Mouse (Mus musculus): ENCODE data around the gene Olfr385. TPM values are rescaled to one million over a fixed set of nuclear protein-coding genes. Genes with fewer than 3 reads are reported as not detected.
"Not testable (repeated sequence)": the region's sequence is repeated elsewhere in the genome, so short reads cannot be mapped to it uniquely, and the experiment has no call there.

Gene Olfr385
- not detected in 2 replicates for polyA plus RNA-seq (2015; fragmentation: Nextera tagmentation; extraction: Ambion mirVana)

DNA sequence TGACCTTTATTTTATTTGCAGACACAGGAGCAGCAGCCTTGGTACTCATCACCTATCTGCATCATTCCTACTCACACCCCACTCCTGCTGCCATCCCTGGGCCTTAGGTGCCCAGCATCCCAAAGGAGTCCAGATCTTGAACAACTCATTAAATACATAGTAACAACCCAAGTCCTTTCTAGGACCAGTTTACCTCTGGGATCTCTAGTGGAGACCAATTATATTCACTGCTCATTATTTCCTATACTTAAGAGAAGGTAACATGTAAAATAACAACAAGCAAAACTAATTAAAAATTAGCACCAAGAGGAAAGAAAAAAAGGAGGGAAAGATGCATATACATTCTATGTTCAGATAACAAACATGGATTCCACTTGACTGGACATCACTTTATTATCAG is at the start of gene Olfr385:
TSS of gene Olfr385 (minus strand) at position 101 of the 400 bp plus-strand sequence.
- Histone ChIP-seq H3K36me3 (ENCODE audit: poor library complexity, severe bottlenecking) (no peaks in the 10 kb centered on the region), H3K9me3 (replicated peaks) (peaks cover 9% of the 10 kb centered on the region), H3K4me2 (no peak within 1 kb of the TSS), H3K4me3 (no peak within 1 kb of the TSS), H3K27me3 (no peaks in the 10 kb centered on the region), H3K9ac (no peak within 1 kb of the TSS), H3K4me1 (no peaks in the 10 kb centered on the region), H3K27ac (no peak within 1 kb of the TSS)
- ATAC-seq: no peak

DNA sequence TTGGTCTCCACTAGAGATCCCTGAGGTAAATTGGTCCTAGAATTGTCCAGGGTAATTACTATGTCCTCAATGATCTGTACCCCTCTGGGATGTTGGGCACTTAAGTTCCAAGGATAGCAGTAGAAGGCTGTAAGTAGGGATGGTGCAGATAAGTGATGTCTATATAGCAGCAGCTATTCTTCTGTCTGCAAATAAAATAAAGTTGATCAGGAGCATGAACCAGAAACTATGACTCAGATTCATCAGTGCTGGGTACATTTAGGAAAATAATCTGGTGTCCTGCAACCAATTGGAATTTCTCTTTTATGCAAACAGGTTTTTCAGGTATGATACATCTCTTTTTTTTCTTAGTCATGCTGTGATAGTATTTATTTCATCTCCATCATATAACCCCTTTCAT is 5.5 kb upstream of the Olfr385 start, which contains the start of gene Olfr384:
TSS of gene Olfr384 (plus strand) at position 301 of the 400 bp plus-strand sequence.
- H3K9ac ChIP-seq: no peak within 1 kb of the TSS
- no peaks in the 10 kb centered on the region for H3K36me3 ChIP-seq (ENCODE audit: poor library complexity, severe bottlenecking)
- H3K27ac ChIP-seq: no peak within 1 kb of the TSS
- peaks cover 25% of the 10 kb centered on the region for H3K9me3 ChIP-seq (replicated peaks)
- ATAC-seq: no peak
- no peaks in the 10 kb centered on the region for H3K27me3 ChIP-seq
- no peak within 1 kb of the TSS for H3K4me2 ChIP-seq
- no peaks in the 10 kb centered on the region for H3K4me1 ChIP-seq
- no peak within 1 kb of the TSS for H3K4me3 ChIP-seq

DNA sequence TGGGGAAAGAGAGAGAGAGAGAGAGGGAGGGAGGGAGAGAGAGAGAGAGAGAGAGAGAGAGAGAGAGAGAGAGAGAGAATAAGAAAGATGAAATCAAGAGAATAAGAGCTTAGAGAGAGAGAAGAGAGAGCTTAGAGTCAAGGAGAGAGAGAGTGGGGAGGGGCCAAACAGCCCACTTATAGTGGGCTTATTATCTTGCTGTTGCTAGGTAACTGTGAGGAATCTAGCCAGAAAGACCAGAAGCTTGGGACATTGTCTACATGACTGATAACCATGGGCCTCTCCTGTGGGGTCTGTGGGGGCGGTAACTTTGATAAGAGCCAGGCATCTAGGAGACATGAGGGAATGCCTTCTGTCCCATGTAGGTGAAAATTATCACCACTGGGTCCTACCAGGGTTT is 9.6 kb downstream of the Olfr385 start:
- H3K27me3 ChIP-seq; H3K36me3 ChIP-seq (ENCODE audit: poor library complexity, severe bottlenecking); ATAC-seq; H3K9ac ChIP-seq; H3K4me2 ChIP-seq; H3K4me1 ChIP-seq; H3K4me3 ChIP-seq; H3K27ac ChIP-seq: not testable (repeated sequence)
- WGBS: 76% methylated on average over 1 of the region's 1 CpGs
- H3K9me3 ChIP-seq (replicated peaks): peaks cover 23% of the 10 kb centered on the region

DNA sequence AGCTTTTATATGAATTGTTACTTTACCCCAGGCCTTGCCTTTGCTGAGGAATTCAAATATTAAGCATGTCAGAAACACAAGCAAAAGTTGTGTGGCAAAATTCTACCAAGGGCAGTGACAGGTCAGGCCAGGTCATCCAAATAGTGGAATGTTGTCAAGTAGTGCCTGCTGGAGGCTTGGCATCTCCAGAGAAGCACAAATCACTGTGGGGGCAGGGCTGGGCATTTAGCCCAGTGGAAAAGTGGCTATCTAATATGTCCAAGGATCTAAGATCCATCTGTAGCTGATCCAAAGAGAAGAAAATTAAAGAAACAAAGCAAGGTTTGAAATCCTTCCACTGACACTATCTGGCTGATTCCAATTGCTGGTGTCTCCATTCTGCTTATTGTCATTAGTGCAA is 12.9 kb downstream of the Olfr385 start:
- no peak overlapping the region for H3K27ac ChIP-seq
- H3K4me1 ChIP-seq: no peaks in the 10 kb centered on the region
- no peaks in the 10 kb centered on the region for H3K36me3 ChIP-seq (ENCODE audit: poor library complexity, severe bottlenecking)
- no peak overlapping the region for H3K4me2 ChIP-seq
- H3K9ac ChIP-seq: no peak overlapping the region
- no peak overlapping the region for H3K4me3 ChIP-seq
- no peaks in the 10 kb centered on the region for H3K27me3 ChIP-seq
- no peak for ATAC-seq
- H3K9me3 ChIP-seq (replicated peaks): peaks cover 29% of the 10 kb centered on the region

Other genes starting within 250 kb of the Olfr385 start
- not detected in 2 replicates for gene Olfr20, start 242.2 kb downstream of the Olfr385 start, polyA plus RNA-seq (2015; fragmentation: Nextera tagmentation; extraction: Ambion mirVana)
- not detected in 2 replicates for gene Olfr376, start 221.8 kb downstream of the Olfr385 start, polyA plus RNA-seq (2015; fragmentation: Nextera tagmentation; extraction: Ambion mirVana)
- gene Olfr1, start 193.4 kb downstream of the Olfr385 start, polyA plus RNA-seq (2015; fragmentation: Nextera tagmentation; extraction: Ambion mirVana): not detected in 2 replicates
- not detected in 2 replicates for gene Olfr378, start 164.5 kb downstream of the Olfr385 start, polyA plus RNA-seq (2015; fragmentation: Nextera tagmentation; extraction: Ambion mirVana)
- gene Olfr380, start 135.5 kb downstream of the Olfr385 start, polyA plus RNA-seq (2015; fragmentation: Nextera tagmentation; extraction: Ambion mirVana): not detected in 2 replicates
- gene Olfr381, start 101.4 kb downstream of the Olfr385 start, polyA plus RNA-seq (2015; fragmentation: Nextera tagmentation; extraction: Ambion mirVana): not detected in 2 replicates
- gene Olfr382, start 75.8 kb downstream of the Olfr385 start, polyA plus RNA-seq (2015; fragmentation: Nextera tagmentation; extraction: Ambion mirVana): not detected in 2 replicates
- gene Olfr384, start 5.6 kb upstream of the Olfr385 start, polyA plus RNA-seq (2015; fragmentation: Nextera tagmentation; extraction: Ambion mirVana): not detected in 2 replicates
- not detected in 2 replicates for gene Zfp735, start 95.8 kb upstream of the Olfr385 start, polyA plus RNA-seq (2015; fragmentation: Nextera tagmentation; extraction: Ambion mirVana)
- gene Olfr389, start 187.7 kb upstream of the Olfr385 start, polyA plus RNA-seq (2015; fragmentation: Nextera tagmentation; extraction: Ambion mirVana): not detected in 2 replicates
- not detected in 2 replicates for gene Olfr390, start 190.0 kb upstream of the Olfr385 start, polyA plus RNA-seq (2015; fragmentation: Nextera tagmentation; extraction: Ambion mirVana)
- gene Olfr391-ps, start 210.0 kb upstream of the Olfr385 start, polyA plus RNA-seq (2015; fragmentation: Nextera tagmentation; extraction: Ambion mirVana): not detected in 2 replicates
- not detected in 2 replicates for gene Olfr392, start 224.0 kb upstream of the Olfr385 start, polyA plus RNA-seq (2015; fragmentation: Nextera tagmentation; extraction: Ambion mirVana)

Measured in forebrain, embryonic 13.5 days (tissue).